ENCODE assay signal across 8 mouse cellular contexts in the genomic region with DNA sequence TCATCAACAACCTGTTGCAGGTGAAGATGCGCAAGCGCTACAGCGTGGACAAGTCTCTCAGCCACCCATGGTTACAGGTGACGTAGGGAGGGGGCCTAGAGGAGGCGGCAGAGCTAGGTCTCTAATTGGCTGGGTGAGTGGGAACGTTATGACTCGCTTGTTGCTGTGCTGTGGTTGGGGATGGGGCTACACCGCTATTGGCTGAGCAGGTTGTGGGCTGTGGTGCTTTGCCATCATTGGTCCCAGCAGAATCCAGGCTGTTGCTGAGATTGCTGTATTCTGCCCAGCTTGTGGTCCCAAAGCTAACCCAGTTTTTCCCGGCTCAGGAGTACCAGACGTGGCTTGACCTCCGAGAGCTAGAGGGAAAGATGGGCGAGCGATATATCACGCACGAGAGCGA. TPM values are rescaled to one million over a fixed set of nuclear protein-coding genes. Genes with fewer than 3 reads are reported as not detected.
DNase-seq lines count a peak whose midpoint lies in the region; ATAC-seq lines count a peak whose summit lies in the region.

No protein-coding gene starts in this region.

- peak; percentile 68; the same call in 1 of the 2 replicates for ATAC-seq in lung, embryonic 15.5 days (ENCODE audit: borderline replicate concordance, extremely low read depth, low FRiP score, low TSS enrichment)
- peak; percentile 98 for ATAC-seq in hindbrain, embryonic 15.5 days (ENCODE audit: low FRiP score, low read depth)
- ATAC-seq in limb, embryonic 12.5 days (ENCODE audit: insufficient number of reproducible peaks, insufficient read depth, low FRiP score, low TSS enrichment, low read depth), result peak; percentile 83

- H3K27me3 ChIP-seq in lung, embryonic 15.5 days, result no peaks in the 10 kb centered on the region
- H3K27me3 ChIP-seq in hindbrain, embryonic 15.5 days, result no peaks in the 10 kb centered on the region
- no peaks in the 10 kb centered on the region for H3K27me3 ChIP-seq in limb, embryonic 12.5 days

- no peak overlapping the region for H3K4me3 ChIP-seq in lung, embryonic 15.5 days
- peak overlapping the region; percentile 40 for H3K4me3 ChIP-seq in hindbrain, embryonic 15.5 days
- H3K4me3 ChIP-seq in limb, embryonic 12.5 days (replicated peaks), result peak overlapping the region; percentile 30

- WGBS in lung, embryonic 15.5 days, result 36% methylated on average over 16 of the region's 16 CpGs
- WGBS in hindbrain, embryonic 15.5 days, result 9% methylated on average over 16 of the region's 16 CpGs
- 10% methylated on average over 16 of the region's 16 CpGs for WGBS in limb, embryonic 12.5 days

- no peak overlapping the region for H3K9ac ChIP-seq in lung, embryonic 15.5 days
- peak overlapping the region; percentile 36 for H3K9ac ChIP-seq in hindbrain, embryonic 15.5 days
- peak overlapping the region; percentile 38; the same call in 1 of the 2 replicates for H3K9ac ChIP-seq in limb, embryonic 12.5 days (replicated peaks)

- peaks cover 41% of the 10 kb centered on the region for H3K36me3 ChIP-seq in lung, embryonic 15.5 days
- peaks cover 12% of the 10 kb centered on the region; the same call in 1 of the 2 replicates for H3K36me3 ChIP-seq in hindbrain, embryonic 15.5 days
- H3K36me3 ChIP-seq in limb, embryonic 12.5 days, result peaks cover 60% of the 10 kb centered on the region

- H3K4me2 ChIP-seq in lung, embryonic 15.5 days, result no peak overlapping the region
- H3K4me2 ChIP-seq in hindbrain, embryonic 15.5 days, result peak overlapping the region; percentile 62
- H3K4me2 ChIP-seq in limb, embryonic 12.5 days, result peak overlapping the region; percentile 50

- peaks cover 5% of the 10 kb centered on the region for H3K4me1 ChIP-seq in lung, embryonic 15.5 days
- peaks cover 21% of the 10 kb centered on the region for H3K4me1 ChIP-seq in hindbrain, embryonic 15.5 days (replicated peaks)
- H3K4me1 ChIP-seq in limb, embryonic 12.5 days (replicated peaks), result peaks cover 11% of the 10 kb centered on the region

- H3K9me3 ChIP-seq in lung, embryonic 15.5 days, result no peaks in the 10 kb centered on the region
- no peaks in the 10 kb centered on the region for H3K9me3 ChIP-seq in hindbrain, embryonic 15.5 days
- no peaks in the 10 kb centered on the region for H3K9me3 ChIP-seq in limb, embryonic 12.5 days

- no peak for DNase-seq in lung, postnatal 36 days
- peak; percentile 86 for DNase-seq in embryo, embryonic 10.5 days (ENCODE audit: low spot score)
- DNase-seq in retina, embryonic 14.5 days (ENCODE audit: low spot score), result peak; percentile 71
- DNase-seq in gastrocnemius, postnatal 36 days, result no peak
- DNase-seq in thymus, postnatal 10 days (ENCODE audit: low spot score in 2 of 2), result no peak

- no peak overlapping the region for H3K27ac ChIP-seq in lung, embryonic 15.5 days
- H3K27ac ChIP-seq in hindbrain, embryonic 15.5 days (replicated peaks), result peak overlapping the region; percentile 88
- peak overlapping the region; percentile 78 for H3K27ac ChIP-seq in limb, embryonic 12.5 days

- intact Hi-C loops in gastrocnemius, postnatal 36 days (cut with DNase I), result no loop called here

RNA-seq across cellular contexts. Expression of gene Dact3, which starts 5.6 kb away (rescaled TPM):
- 3.5 and 3.7 TPM in 2 replicates for polyA plus RNA-seq in lung, embryonic 15.5 days (2015; fragmentation: Nextera tagmentation; extraction: Ambion mirVana)
- 5.1 and 5.6 TPM in 2 replicates for polyA plus RNA-seq in hindbrain, embryonic 15.5 days (2015; fragmentation: Nextera tagmentation; extraction: Ambion mirVana)
- polyA plus RNA-seq in limb, embryonic 12.5 days (2016; fragmentation: Nextera tagmentation; extraction: Ambion mirVana), result 9.8 and 12.5 TPM in 2 replicates
- total RNA-seq in gastrocnemius, postnatal 36 days (2021), result 1 to 10 TPM; 2.0 TPM

RNA-seq across cellular contexts. Expression of gene Gng8, which starts 22.1 kb away (rescaled TPM):
- polyA plus RNA-seq in lung, embryonic 15.5 days (2015; fragmentation: Nextera tagmentation; extraction: Ambion mirVana), result 11.2 and 12.0 TPM in 2 replicates
- 1.3 and 5.3 TPM in 2 replicates for polyA plus RNA-seq in hindbrain, embryonic 15.5 days (2015; fragmentation: Nextera tagmentation; extraction: Ambion mirVana)
- 13.2 and 16.2 TPM in 2 replicates for polyA plus RNA-seq in limb, embryonic 12.5 days (2016; fragmentation: Nextera tagmentation; extraction: Ambion mirVana)
- total RNA-seq in gastrocnemius, postnatal 36 days (2021), result under 1 TPM in 1 of 2 experiments, not detected in 1; 0.54 TPM

RNA-seq across cellular contexts. Expression of gene Prkd2, which starts 26.8 kb away (rescaled TPM):
- polyA plus RNA-seq in lung, embryonic 15.5 days (2015; fragmentation: Nextera tagmentation; extraction: Ambion mirVana), result 18.9 and 19.7 TPM in 2 replicates
- polyA plus RNA-seq in hindbrain, embryonic 15.5 days (2015; fragmentation: Nextera tagmentation; extraction: Ambion mirVana), result 6.2 and 6.7 TPM in 2 replicates
- polyA plus RNA-seq in limb, embryonic 12.5 days (2016; fragmentation: Nextera tagmentation; extraction: Ambion mirVana), result 16.0 and 16.2 TPM in 2 replicates
- 1 to 10 TPM; 5.1 to 6.5 TPM for total RNA-seq in gastrocnemius, postnatal 36 days (2021)

RNA-seq across cellular contexts. Expression of gene Ptgir, which starts 36.8 kb away (rescaled TPM):
- polyA plus RNA-seq in lung, embryonic 15.5 days (2015; fragmentation: Nextera tagmentation; extraction: Ambion mirVana), result 2.0 and 2.4 TPM in 2 replicates
- 0.13 and 0.52 TPM in 2 replicates for polyA plus RNA-seq in hindbrain, embryonic 15.5 days (2015; fragmentation: Nextera tagmentation; extraction: Ambion mirVana)
- 0.96 and 1.1 TPM in 2 replicates for polyA plus RNA-seq in limb, embryonic 12.5 days (2016; fragmentation: Nextera tagmentation; extraction: Ambion mirVana)
- 1 to 10 TPM; 1.1 to 1.2 TPM for total RNA-seq in gastrocnemius, postnatal 36 days (2021)

RNA-seq across cellular contexts. Expression of gene Fkrp, which starts 53.0 kb away (rescaled TPM):
- polyA plus RNA-seq in lung, embryonic 15.5 days (2015; fragmentation: Nextera tagmentation; extraction: Ambion mirVana), result 28.9 and 30.6 TPM in 2 replicates
- 46.5 and 50.9 TPM in 2 replicates for polyA plus RNA-seq in hindbrain, embryonic 15.5 days (2015; fragmentation: Nextera tagmentation; extraction: Ambion mirVana)
- 33.1 and 34.8 TPM in 2 replicates for polyA plus RNA-seq in limb, embryonic 12.5 days (2016; fragmentation: Nextera tagmentation; extraction: Ambion mirVana)
- total RNA-seq in gastrocnemius, postnatal 36 days (2021), result 10 to 100 TPM; 45.3 to 50.1 TPM

Comparison
In these comparisons a context has a peak if more than half of its experiments do, and no peak if none do; other contexts are left out.
1. DNase-seq: peak in embryo, embryonic 10.5 days (single experiment) and retina, embryonic 14.5 days (single experiment); none in lung, postnatal 36 days (single experiment), gastrocnemius, postnatal 36 days (0 of 2) and thymus, postnatal 10 days (0 of 2).
2. Peak in every context shown above with its lines, with median percentiles within 50 percentile points of each other: ATAC-seq.